Mouse (Mus musculus): ENCODE measurements around the gene Agbl5.

The Agbl5 gene

GRCm38 (mm10) chr5:30950922-30951321 is 62.4 kb downstream of the Agbl5 start:
- no peak for DNase-seq (ENCODE audit: low spot score in 2 of 2)

- DNase-seq (ENCODE audit: low spot score in 2 of 2), result no peak
These were observed 63.2 kb downstream of the Agbl5 start for GRCm38 (mm10) chr5:30951706-30952105.

- DNase-seq (ENCODE audit: low spot score in 2 of 2), result no peak
These were observed 64.1 kb downstream of the Agbl5 start for GRCm38 (mm10) chr5:30952551-30952950.

DNA sequence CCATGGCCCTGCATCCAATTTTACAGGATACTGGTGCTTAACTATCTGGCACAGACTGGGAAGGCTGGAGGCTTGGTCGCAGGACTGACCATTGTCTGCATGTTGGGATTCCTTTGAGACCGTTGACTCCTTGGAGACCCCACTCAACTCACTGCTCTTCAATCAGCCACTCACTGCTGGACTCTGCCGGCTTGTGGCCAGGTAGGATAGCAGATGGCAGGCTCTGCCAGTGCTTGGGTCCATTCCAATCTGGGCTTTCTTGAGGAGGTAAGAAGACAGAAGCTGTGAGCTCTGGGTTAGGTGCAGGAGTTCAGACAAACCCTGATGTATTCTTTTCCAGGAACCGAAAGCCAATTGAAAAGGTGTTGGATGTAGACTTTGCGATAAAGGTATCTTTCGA is 65.6 kb downstream of the Agbl5 start:
- DNase-seq (ENCODE audit: low spot score in 2 of 2), result no peak

- no peak for DNase-seq (ENCODE audit: low spot score in 2 of 2)
These were observed 66.1 kb downstream of the Agbl5 start for GRCm38 (mm10) chr5:30954556-30954955.

GRCm38 (mm10) chr5:30955751-30956150 is 67.3 kb downstream of the Agbl5 start:
- no peak for DNase-seq (ENCODE audit: low spot score in 2 of 2)
